Mouse (Mus musculus): ENCODE measurements around the gene Tmeff2.

DNA sequence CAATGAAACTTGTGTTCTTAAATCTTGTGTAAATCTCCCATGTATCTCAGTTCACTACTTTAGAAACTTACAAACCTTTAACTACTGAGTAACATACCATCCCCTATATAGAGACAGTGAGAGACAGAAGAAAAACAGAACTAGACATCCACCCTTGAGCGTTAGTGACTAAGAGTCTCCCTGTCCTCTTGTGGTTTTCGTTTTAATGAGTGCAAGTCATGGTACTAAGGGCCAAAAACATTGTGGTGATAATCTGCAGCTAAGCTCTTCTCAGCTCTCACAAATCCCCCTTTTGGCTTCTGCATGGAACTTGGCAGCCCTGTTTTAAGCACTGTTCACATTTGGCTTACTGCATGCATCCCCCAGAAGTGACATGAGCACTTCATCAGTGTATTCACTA is 34.6 kb downstream of the Tmeff2 start:
- TF ChIP-seq FLI1 (IDR thresholded peaks at IDR 0.05; ENCODE audit: low read length) (no peak), GATA1 (IDR thresholded peaks at IDR 0.05; ENCODE audit: borderline replicate concordance, low read length) (no peak)
